Mouse (Mus musculus) heart, embryonic 15.5 days (tissue): ENCODE data around the gene Slc39a1. TPM values are rescaled to one million over a fixed set of nuclear protein-coding genes. Genes with fewer than 3 reads are reported as not detected.

ENCODE experiments used
- ATAC-seq: fragments of 200-750 bp; cut with Nextera tagmentation; replicated peaks from 2 replicates; pipeline ENCODE4 v1.8.0; 2017; ENCODE audit warnings: low read depth, moderate TSS enrichment; ENCODE audit not compliant: insufficient number of reproducible peaks, insufficient read depth, low FRiP score
- H3K27ac ChIP-seq: fragments of 300-500 bp; sonication (generic); 2 replicates; pipeline ENCODE4 v1.5.1; 2015; ENCODE audit warnings: mild to moderate bottlenecking, inconsistent platforms
- H3K27me3 ChIP-seq: fragments of 300-500 bp; sonication (generic); 2 replicates; pipeline ENCODE4 v1.6.1; 2015; ENCODE audit warnings: inconsistent platforms
- H3K36me3 ChIP-seq: fragments of 300-500 bp; sonication (generic); 2 replicates; pipeline ENCODE4 v1.6.1; 2015; ENCODE audit warnings: mild to moderate bottlenecking, inconsistent platforms
- H3K4me1 ChIP-seq: fragments of 300-500 bp; sonication (generic); replicated peaks from 2 replicates; pipeline ENCODE4 v1.6.1; 2015; ENCODE audit warnings: inconsistent platforms
- H3K4me2 ChIP-seq: fragments of 300-500 bp; sonication (generic); 2 replicates; pipeline ENCODE4 v1.6.1; 2015; ENCODE audit warnings: inconsistent platforms, mild to moderate bottlenecking, moderate library complexity
- H3K4me3 ChIP-seq: fragments of 300-500 bp; sonication (generic); 2 replicates; pipeline ENCODE4 v1.5.1; 2015; ENCODE audit warnings: mild to moderate bottlenecking, inconsistent platforms
- H3K9ac ChIP-seq: fragments of 300-500 bp; sonication (generic); 2 replicates; pipeline ENCODE4 v1.6.1; 2015; ENCODE audit warnings: mild to moderate bottlenecking, inconsistent platforms
- H3K9me3 ChIP-seq: fragments of 300-500 bp; sonication (generic); replicated peaks from 2 replicates; pipeline ENCODE4 v1.6.1; 2016; ENCODE audit warnings: inconsistent platforms
- WGBS: fragments of 180-500 bp; shearing (Covaris S2); methylation state at CpG from one replicate; pipeline ENCODE4 v1.1.7; 2015; ENCODE audit warnings: mixed read lengths; 5-methylcytosine and 5-hydroxymethylcytosine counted together
- polyA plus RNA-seq: library from polyadenylated mRNA; unstranded; fragments of >200 nt; fragmentation: Nextera tagmentation; extraction: Ambion mirVana; gene quantifications from 2 replicates; pipeline ENCODE4 v1.2.1, GENCODE M21; 2015

The Slc39a1 gene
- polyA plus RNA-seq, 1 experiment from 2014 or later: 76.0 TPM

GRCm38 (mm10) chr3:90268971-90269370 lies 21.0 kb downstream of the Slc39a1 start:
- Histone ChIP-seq H3K9ac (no peak overlapping the region), H3K9me3 (no peaks in the 10 kb centered on the region), H3K4me1 (peaks cover 20% of the 10 kb centered on the region), H3K36me3 (peaks cover 30% of the 10 kb centered on the region; the same call in 1 of the 2 replicates), H3K27me3 (no peaks in the 10 kb centered on the region), H3K27ac (no peak overlapping the region), H3K4me3 (no peak overlapping the region), H3K4me2 (no peak overlapping the region)
- ATAC-seq: no peak
- WGBS: 84% methylated on average over 16 of the region's 16 CpGs

GRCm38 (mm10) chr3:90270784-90271183 lies 22.8 kb downstream of the Slc39a1 start:
- H3K9ac ChIP-seq: no peak overlapping the region
- no peak overlapping the region for H3K4me2 ChIP-seq
- peaks cover 18% of the 10 kb centered on the region for H3K4me1 ChIP-seq
- H3K27ac ChIP-seq: no peak overlapping the region
- H3K36me3 ChIP-seq: peaks cover 38% of the 10 kb centered on the region
- no peak overlapping the region for H3K4me3 ChIP-seq
- no peaks in the 10 kb centered on the region for H3K9me3 ChIP-seq
- no peak for ATAC-seq
- H3K27me3 ChIP-seq: no peaks in the 10 kb centered on the region
- 89% methylated on average over 8 of the region's 8 CpGs for WGBS

- WGBS: 67% methylated on average over 9 of the region's 9 CpGs
- ATAC-seq: no peak
Measured at GRCm38 (mm10) chr3:90272170-90272569, 24.2 kb downstream of the Slc39a1 start.

GRCm38 (mm10) chr3:90273855-90274254 lies 25.9 kb downstream of the Slc39a1 start:
- H3K4me3 ChIP-seq: no peak overlapping the region
- 92% methylated on average over 22 of the region's 22 CpGs for WGBS
- no peaks in the 10 kb centered on the region for H3K27me3 ChIP-seq
- H3K27ac ChIP-seq: no peak overlapping the region
- H3K36me3 ChIP-seq: peaks cover 61% of the 10 kb centered on the region
- no peak for ATAC-seq
- 0 out of 2 replicates have a peak, but pooled peaks cover 3% of the 10 kb centered on the region for H3K4me1 ChIP-seq
- no peak overlapping the region for H3K4me2 ChIP-seq
- H3K9me3 ChIP-seq: no peaks in the 10 kb centered on the region
- no peak overlapping the region for H3K9ac ChIP-seq

More at GRCm38 (mm10) chr3:90272170-90272569, 24.2 kb downstream of the Slc39a1 start:
- Histone ChIP-seq H3K4me1 (peaks cover 5% of the 10 kb centered on the region), H3K9ac (no peak overlapping the region), H3K4me3 (no peak overlapping the region), H3K4me2 (no peak overlapping the region), H3K36me3 (peaks cover 49% of the 10 kb centered on the region), H3K9me3 (no peaks in the 10 kb centered on the region), H3K27me3 (no peaks in the 10 kb centered on the region), H3K27ac (no peak overlapping the region)

GRCm38 (mm10) chr3:90275286-90275685 lies 27.3 kb downstream of the Slc39a1 start:
- Histone ChIP-seq H3K4me1 (0 out of 2 replicates have a peak, but pooled peaks cover 3% of the 10 kb centered on the region), H3K4me3 (no peak overlapping the region), H3K9ac (no peak overlapping the region), H3K4me2 (no peak overlapping the region), H3K27ac (no peak overlapping the region), H3K36me3 (peaks cover 76% of the 10 kb centered on the region), H3K27me3 (no peaks in the 10 kb centered on the region), H3K9me3 (no peaks in the 10 kb centered on the region)
- ATAC-seq: no peak
- WGBS: 90% methylated on average over 11 of the region's 11 CpGs

GRCm38 (mm10) chr3:90276858-90277257 lies 28.9 kb downstream of the Slc39a1 start:
- H3K27ac ChIP-seq: no peak overlapping the region
- H3K4me2 ChIP-seq: no peak overlapping the region
- no peak overlapping the region for H3K4me3 ChIP-seq
- H3K27me3 ChIP-seq: no peaks in the 10 kb centered on the region
- ATAC-seq: no peak
- H3K9me3 ChIP-seq: no peaks in the 10 kb centered on the region
- WGBS: 44% methylated on average over 16 of the region's 16 CpGs
- H3K36me3 ChIP-seq: peaks cover 72% of the 10 kb centered on the region
- no peak overlapping the region for H3K9ac ChIP-seq
- H3K4me1 ChIP-seq: 0 out of 2 replicates have a peak, but pooled peaks cover 3% of the 10 kb centered on the region

- Histone ChIP-seq H3K9me3 (no peaks in the 10 kb centered on the region), H3K9ac (no peak overlapping the region), H3K36me3 (peaks cover 66% of the 10 kb centered on the region), H3K4me1 (0 out of 2 replicates have a peak, but pooled peaks cover 3% of the 10 kb centered on the region), H3K27ac (no peak overlapping the region), H3K27me3 (no peaks in the 10 kb centered on the region), H3K4me2 (no peak overlapping the region), H3K4me3 (no peak overlapping the region)
- ATAC-seq: no peak
- 85% methylated on average over 9 of the region's 9 CpGs for WGBS
Measured at GRCm38 (mm10) chr3:90277793-90278192, 29.8 kb downstream of the Slc39a1 start.

GRCm38 (mm10) chr3:90278211-90278610 lies 30.2 kb downstream of the Slc39a1 start:
- H3K4me2 ChIP-seq: no peak overlapping the region
- H3K9ac ChIP-seq: no peak overlapping the region
- no peak overlapping the region for H3K27ac ChIP-seq
- ATAC-seq: no peak
- peaks cover 63% of the 10 kb centered on the region for H3K36me3 ChIP-seq
- H3K4me3 ChIP-seq: no peak overlapping the region
- WGBS: 95% methylated on average over 10 of the region's 10 CpGs
- 0 out of 2 replicates have a peak, but pooled peaks cover 3% of the 10 kb centered on the region for H3K4me1 ChIP-seq
- no peaks in the 10 kb centered on the region for H3K27me3 ChIP-seq
- H3K9me3 ChIP-seq: no peaks in the 10 kb centered on the region

- peaks cover 55% of the 10 kb centered on the region for H3K36me3 ChIP-seq
- H3K9me3 ChIP-seq: no peaks in the 10 kb centered on the region
Measured at GRCm38 (mm10) chr3:90279216-90279615, 31.2 kb downstream of the Slc39a1 start.

GRCm38 (mm10) chr3:90279743-90280142 lies 31.8 kb downstream of the Slc39a1 start:
- WGBS: 92% methylated on average over 7 of the region's 7 CpGs
- H3K36me3 ChIP-seq: peaks cover 53% of the 10 kb centered on the region

More at GRCm38 (mm10) chr3:90279216-90279615, 31.2 kb downstream of the Slc39a1 start:
- Histone ChIP-seq H3K9ac (no peak overlapping the region), H3K27me3 (no peaks in the 10 kb centered on the region), H3K4me2 (no peak overlapping the region), H3K27ac (no peak overlapping the region), H3K4me3 (no peak overlapping the region), H3K4me1 (0 out of 2 replicates have a peak, but pooled peaks cover 3% of the 10 kb centered on the region)
- 92% methylated on average over 9 of the region's 9 CpGs for whole genome bisulfite sequencing
- no peak for ATAC-seq

GRCm38 (mm10) chr3:90280708-90281107 lies 32.7 kb downstream of the Slc39a1 start:
- 90% methylated on average over 9 of the region's 9 CpGs for WGBS
- H3K27me3 ChIP-seq: no peaks in the 10 kb centered on the region
- H3K27ac ChIP-seq: no peak overlapping the region
- no peak for ATAC-seq
- peaks cover 50% of the 10 kb centered on the region for H3K36me3 ChIP-seq
- 0 out of 2 replicates have a peak, but pooled peaks cover 3% of the 10 kb centered on the region for H3K4me1 ChIP-seq
- no peaks in the 10 kb centered on the region for H3K9me3 ChIP-seq
- no peak overlapping the region for H3K4me3 ChIP-seq
- H3K9ac ChIP-seq: no peak overlapping the region
- no peak overlapping the region for H3K4me2 ChIP-seq

More at GRCm38 (mm10) chr3:90279743-90280142, 31.8 kb downstream of the Slc39a1 start:
- ATAC-seq: no peak
- Histone ChIP-seq H3K9ac (no peak overlapping the region), H3K9me3 (no peaks in the 10 kb centered on the region), H3K4me3 (no peak overlapping the region), H3K4me2 (no peak overlapping the region), H3K27ac (no peak overlapping the region), H3K4me1 (0 out of 2 replicates have a peak, but pooled peaks cover 3% of the 10 kb centered on the region), H3K27me3 (no peaks in the 10 kb centered on the region)

GRCm38 (mm10) chr3:90284150-90284549 lies 36.2 kb downstream of the Slc39a1 start:
- H3K27ac ChIP-seq: no peak overlapping the region
- H3K4me2 ChIP-seq: no peak overlapping the region
- no peak overlapping the region for H3K9ac ChIP-seq
- WGBS: 94% methylated on average over 2 of the region's 2 CpGs
- H3K36me3 ChIP-seq: peaks cover 20% of the 10 kb centered on the region
- no peak overlapping the region for H3K4me3 ChIP-seq
- H3K9me3 ChIP-seq: no peaks in the 10 kb centered on the region
- no peaks in the 10 kb centered on the region for H3K4me1 ChIP-seq
- ATAC-seq: no peak
- H3K27me3 ChIP-seq: no peaks in the 10 kb centered on the region
